Mouse (Mus musculus) spleen, adult 2 months (tissue): Measurements from ENCODE around the gene Gm6502. TPM values are rescaled to one million over a fixed set of nuclear protein-coding genes. Genes with fewer than 3 reads are reported as not detected.
"Not testable (repeated sequence)": the region's sequence is repeated elsewhere in the genome, so short reads cannot be mapped to it uniquely, and the experiment has no call there.

ENCODE experiments used
- DNase-seq, 2 experiments: peaks; one replicate each; pipeline versions ENCODE4 v3.0.0 to v3.0.0-alpha.2; 2012 to 2021; ENCODE audit warnings: low spot score in 2 of 2, low read depth in 1 of 2
- H3K27ac ChIP-seq: fragments of 200-500 bp; 2 replicates; pipeline ENCODE4 v1.5.1; 2012; ENCODE audit warnings: low read length, inconsistent platforms; ENCODE audit not compliant: insufficient read depth
- H3K27me3 ChIP-seq: fragments of 200-500 bp; 2 replicates; pipeline ENCODE4 v1.6.1; 2012; ENCODE audit warnings: mild to moderate bottlenecking, moderate library complexity, low read length, inconsistent platforms; ENCODE audit not compliant: control insufficient read depth, insufficient read depth
- H3K36me3 ChIP-seq: fragments of 200-500 bp; 2 replicates; pipeline ENCODE4 v1.6.1; 2012; ENCODE audit warnings: mild to moderate bottlenecking, low read length, inconsistent platforms; ENCODE audit not compliant: control insufficient read depth, insufficient read depth
- H3K4me1 ChIP-seq: fragments of 200-500 bp; 2 replicates; pipeline ENCODE4 v1.6.1; 2011; ENCODE audit warnings: inconsistent platforms; ENCODE audit not compliant: control insufficient read depth, insufficient read depth, insufficient read length
- H3K4me3 ChIP-seq: fragments of 200-500 bp; 2 replicates; pipeline ENCODE4 v1.5.1; 2011; ENCODE audit warnings: mild to moderate bottlenecking, inconsistent platforms; ENCODE audit not compliant: insufficient read depth, insufficient read length; ENCODE audit errors: extremely low read depth
- WGBS: fragments of 180-500 bp; shearing (Covaris S2); methylation state at CpG from one replicate; pipeline ENCODE4 v1.1.7; 2018; 5-methylcytosine and 5-hydroxymethylcytosine counted together
- polyA plus RNA-seq: library from polyadenylated mRNA; depleted of rRNA; stranded (reverse); fragments of >200 nt; gene quantifications from 2 replicates; pipeline ENCODE4 v1.2.3, GENCODE M21; 2012; rRNA removed

Gene Gm6502
- not detected in 2 replicates for polyA plus RNA-seq

DNA sequence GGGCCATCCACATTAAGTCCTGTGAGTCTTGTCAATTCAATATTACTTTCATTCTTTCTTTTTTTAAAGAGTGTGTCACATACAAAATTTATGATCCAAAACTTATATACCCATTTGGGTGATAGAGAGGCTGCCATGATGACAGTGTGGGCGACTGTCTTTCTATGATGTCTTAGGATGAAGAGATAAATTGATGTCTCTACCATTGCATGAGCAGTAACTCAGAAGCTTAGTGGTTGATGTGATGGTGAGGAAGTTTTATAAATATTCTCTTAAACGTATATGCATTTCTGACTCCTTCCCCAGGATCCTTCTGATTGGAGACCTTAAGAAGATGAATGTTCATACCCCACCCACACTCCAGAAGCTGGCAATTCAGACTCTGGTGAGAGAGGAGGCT, at the start of gene Gm6502:
Gm6502 (plus strand) TSS at position 301 of the 400 bp plus-strand sequence.
- not testable (repeated sequence) for DNase-seq, H3K4me3 ChIP-seq, H3K36me3 ChIP-seq, H3K4me1 ChIP-seq, H3K27me3 ChIP-seq, H3K27ac ChIP-seq
- no CpG with 5 or more reads among the region's 2 CpGs for WGBS

DNA sequence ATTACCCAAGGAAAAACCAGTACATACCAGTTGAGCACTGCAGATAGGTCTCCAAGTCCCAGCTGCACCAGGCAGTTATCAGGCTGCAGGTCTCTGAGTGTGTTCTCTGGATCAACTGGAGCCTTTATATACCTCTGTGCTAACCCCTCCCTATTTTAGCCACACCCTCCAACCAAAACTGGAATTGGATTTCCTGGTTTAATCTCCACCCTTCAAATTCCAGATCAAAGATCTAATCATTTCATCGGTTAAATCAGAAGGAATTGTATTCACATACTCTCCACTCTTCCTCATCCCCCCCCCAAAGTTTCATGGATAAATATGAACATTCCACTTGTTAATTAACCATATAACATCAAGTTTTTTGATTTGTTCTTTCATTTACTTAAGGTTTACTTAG, 7.5 kb upstream of the Gm6502 start, which contains the start of gene A430089I19Rik:
A430089I19Rik (minus strand) TSS at position 101 of the 400 bp plus-strand sequence.
- WGBS: 91% methylated on average over 1 of the region's 1 CpGs
- not testable (repeated sequence) for H3K4me1 ChIP-seq, H3K27me3 ChIP-seq, H3K4me3 ChIP-seq, H3K27ac ChIP-seq, H3K36me3 ChIP-seq, DNase-seq

DNA sequence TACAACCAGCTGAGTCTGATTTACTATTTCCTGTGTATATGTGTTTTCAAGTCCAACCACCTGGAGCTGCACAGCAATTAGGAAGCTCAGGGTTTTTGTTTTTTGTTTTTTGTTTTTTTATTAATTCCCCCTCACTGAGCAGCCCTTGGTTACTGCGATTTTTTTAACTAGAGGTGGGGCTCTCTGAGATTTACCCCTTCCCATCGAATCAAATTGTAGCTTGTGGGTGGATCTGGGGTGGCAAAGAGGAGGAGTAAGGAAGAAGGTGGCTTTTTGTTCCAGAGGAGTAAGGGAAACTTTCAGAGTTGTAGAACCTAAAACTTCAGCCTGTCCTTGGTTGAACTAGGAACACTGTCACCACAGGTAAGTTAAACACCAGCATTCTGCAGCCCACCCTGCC, 25.2 kb downstream of the Gm6502 start, which contains the start of gene AA792892:
AA792892 (plus strand) TSS at position 301 of the 400 bp plus-strand sequence.
- H3K4me1 ChIP-seq, H3K27ac ChIP-seq, H3K4me3 ChIP-seq, DNase-seq, H3K36me3 ChIP-seq, H3K27me3 ChIP-seq: not testable (repeated sequence)
- no CpG with 5 or more reads among the region's 2 CpGs for WGBS

Other genes with a start within 250 kb of the Gm6502 start
- gene BC061212, start 243.9 kb upstream of the Gm6502 start, polyA plus RNA-seq: not detected in 2 replicates
- not detected in 2 replicates for gene Gm6351, start 238.1 kb upstream of the Gm6502 start, polyA plus RNA-seq
- gene Gm3106, start 96.4 kb upstream of the Gm6502 start, polyA plus RNA-seq: not detected in 2 replicates
- not detected in 2 replicates for gene A430089I19Rik, start 7.6 kb upstream of the Gm6502 start, polyA plus RNA-seq
- not detected in 2 replicates for gene AA792892, start 25.3 kb downstream of the Gm6502 start, polyA plus RNA-seq
- not detected in 2 replicates for gene Gm7682, start 131.3 kb downstream of the Gm6502 start, polyA plus RNA-seq
- not detected in 2 replicates for gene Gm3139, start 211.9 kb downstream of the Gm6502 start, polyA plus RNA-seq